Mouse (Mus musculus) brain, embryonic 14.5 days (tissue): ENCODE results near the gene Miga2.

ENCODE experiments used
- CTCF ChIP-seq: fragments of 200-500 bp; IDR thresholded peaks from 2 replicates; pipeline ENCODE4 v1.5.1; 2012; ENCODE audit warnings: inconsistent platforms, mild to moderate bottlenecking, moderate library complexity, borderline replicate concordance; ENCODE audit not compliant: insufficient read depth, insufficient read length; ENCODE audit errors: extremely low read depth
- POLR2A ChIP-seq: fragments of 200-500 bp; IDR thresholded peaks from 2 replicates; pipeline ENCODE4 v1.6.1; 2012; ENCODE audit warnings: mild to moderate bottlenecking, inconsistent platforms, borderline replicate concordance; ENCODE audit not compliant: poor library complexity, insufficient read depth, insufficient read length, severe bottlenecking; ENCODE audit errors: extremely low read depth

DNA sequence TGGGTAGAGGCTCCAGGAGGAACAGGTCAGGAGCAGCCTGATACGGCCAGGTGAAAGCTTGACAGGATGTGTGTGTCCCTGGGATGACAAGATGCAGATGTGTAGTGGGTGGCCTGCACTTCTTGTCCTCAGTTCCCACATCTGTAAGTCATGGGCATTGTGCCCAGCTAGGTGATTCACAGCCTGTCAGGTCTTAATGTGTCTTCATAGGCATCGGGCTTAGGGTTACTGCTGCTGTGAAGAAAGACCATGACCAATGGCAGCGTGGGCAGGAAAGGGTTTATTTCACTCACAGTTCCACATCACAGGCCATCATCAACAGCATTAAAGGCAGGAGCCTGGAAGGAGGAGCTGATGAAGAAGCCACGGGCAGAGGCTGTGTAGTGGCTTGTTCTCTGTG is 21.6 kb downstream of the Miga2 start:
- no peak for TF ChIP-seq CTCF
- TF ChIP-seq POLR2A = no peak
